Mouse (Mus musculus) heart, embryonic 11.5 days (tissue): ENCODE data around the gene Spata3. TPM values are rescaled to one million over a fixed set of nuclear protein-coding genes. Genes with fewer than 3 reads are reported as not detected.

Experiments
- ATAC-seq: fragments of 200-750 bp; cut with Nextera tagmentation; replicated peaks from 2 replicates; pipeline ENCODE4 v1.8.0; 2017; ENCODE audit warnings: moderate library complexity; ENCODE audit not compliant: insufficient number of reproducible peaks, low FRiP score, low TSS enrichment
- H3K27ac ChIP-seq: fragments of 300-500 bp; sonication (generic); 2 replicates; pipeline ENCODE4 v1.5.1; 2014; ENCODE audit warnings: mild to moderate bottlenecking, low read depth, low read length
- H3K27me3 ChIP-seq: fragments of 300-500 bp; sonication (generic); 2 replicates; pipeline ENCODE4 v1.6.1; 2014; ENCODE audit warnings: mild to moderate bottlenecking, low read length, mixed read lengths; ENCODE audit not compliant: control insufficient read depth, insufficient read depth
- H3K36me3 ChIP-seq: fragments of 300-500 bp; sonication (generic); 2 replicates; pipeline ENCODE4 v1.6.1; 2014; ENCODE audit warnings: mild to moderate bottlenecking, low read length, moderate library complexity, mixed read lengths; ENCODE audit not compliant: control insufficient read depth, insufficient read depth
- H3K4me1 ChIP-seq: fragments of 300-500 bp; sonication (generic); 2 replicates; pipeline ENCODE4 v1.6.1; 2014; ENCODE audit warnings: low read length; ENCODE audit not compliant: control insufficient read depth, insufficient read depth
- H3K4me2 ChIP-seq: fragments of 300-500 bp; sonication (generic); 2 replicates; pipeline ENCODE4 v1.6.1; 2014; ENCODE audit warnings: mild to moderate bottlenecking, moderate library complexity
- H3K4me3 ChIP-seq: fragments of 300-500 bp; sonication (generic); 2 replicates; pipeline ENCODE4 v1.5.1; 2014; ENCODE audit warnings: low read depth, low read length
- H3K9ac ChIP-seq: fragments of 300-500 bp; sonication (generic); 2 replicates; pipeline ENCODE4 v1.6.1; 2014; ENCODE audit warnings: mild to moderate bottlenecking, low read depth, low read length, moderate library complexity
- H3K9me3 ChIP-seq: fragments of 300-500 bp; sonication (generic); replicated peaks from 2 replicates; pipeline ENCODE4 v1.6.1; 2016; ENCODE audit warnings: low read length; ENCODE audit not compliant: control insufficient read depth
- WGBS: fragments of 180-500 bp; shearing (Covaris S2); extraction: QIAGEN DNeasy Blood & Tissue Kit; methylation state at CpG from one replicate; pipeline ENCODE4 v1.1.7; 2014; ENCODE audit not compliant: insufficient replicate concordance; 5-methylcytosine and 5-hydroxymethylcytosine counted together
- polyA plus RNA-seq: library from polyadenylated mRNA; unstranded; fragments of >200 nt; fragmentation: Nextera tagmentation; extraction: Ambion mirVana; gene quantifications from 2 replicates; pipeline ENCODE4 v1.2.1, GENCODE M21; 2014

Spata3 gene
- polyA plus RNA-seq: not detected in 2 replicates

- 82% methylated on average over 8 of the region's 8 CpGs for WGBS
- Histone ChIP-seq H3K27me3 (peaks cover 30% of the 10 kb centered on the region), H3K9ac (no peak within 1 kb of the TSS)
Observed at GRCm38 (mm10) chr1:86016516-86016915, at the start of gene Spata3. Gene Spata3, plus strand, starts transcription at chr1:86016816.

GRCm38 (mm10) chr1:85969081-85969480 lies 47.5 kb upstream of the Spata3 start:
- 58% methylated on average over 1 of the region's 1 CpGs for WGBS
- Histone ChIP-seq H3K36me3 (no peaks in the 10 kb centered on the region), H3K9ac (no peak overlapping the region), H3K4me3 (no peak overlapping the region), H3K27me3 (no peaks in the 10 kb centered on the region), H3K9me3 (no peaks in the 10 kb centered on the region), H3K27ac (no peak overlapping the region), H3K4me2 (no peak overlapping the region), H3K4me1 (no peaks in the 10 kb centered on the region)
- no peak for ATAC-seq

More at GRCm38 (mm10) chr1:86016516-86016915, at the start of gene Spata3:
- Histone ChIP-seq H3K36me3 (no peaks in the 10 kb centered on the region), H3K27ac (no peak within 1 kb of the TSS), H3K4me2 (no peak within 1 kb of the TSS), H3K9me3 (0 out of 2 replicates have a peak, but pooled peaks cover 1% of the 10 kb centered on the region), H3K4me3 (no peak within 1 kb of the TSS), H3K4me1 (0 out of 2 replicates have a peak, but pooled peaks cover 4% of the 10 kb centered on the region)
- ATAC-seq: no peak

GRCm38 (mm10) chr1:85969519-85969918 lies 47.1 kb upstream of the Spata3 start:
- no peak for ATAC-seq
- Histone ChIP-seq H3K4me2 (no peak overlapping the region), H3K9me3 (no peaks in the 10 kb centered on the region), H3K9ac (no peak overlapping the region), H3K4me3 (no peak overlapping the region), H3K36me3 (no peaks in the 10 kb centered on the region), H3K27ac (no peak overlapping the region), H3K27me3 (no peaks in the 10 kb centered on the region), H3K4me1 (no peaks in the 10 kb centered on the region)
- 77% methylated on average over 1 of the region's 1 CpGs for WGBS

GRCm38 (mm10) chr1:85971070-85971469 lies 45.5 kb upstream of the Spata3 start:
- H3K36me3 ChIP-seq: no peaks in the 10 kb centered on the region
- H3K27me3 ChIP-seq: no peaks in the 10 kb centered on the region
- H3K4me2 ChIP-seq: no peak overlapping the region
- H3K4me1 ChIP-seq: no peaks in the 10 kb centered on the region
- no peak overlapping the region for H3K27ac ChIP-seq
- no peaks in the 10 kb centered on the region for H3K9me3 ChIP-seq
- no peak for ATAC-seq
- no peak overlapping the region for H3K4me3 ChIP-seq
- WGBS: 89% methylated on average over 3 of the region's 3 CpGs
- no peak overlapping the region for H3K9ac ChIP-seq

- no peak for ATAC-seq
- Histone ChIP-seq H3K9me3 (no peaks in the 10 kb centered on the region), H3K4me3 (no peak overlapping the region), H3K27ac (no peak overlapping the region), H3K4me2 (no peak overlapping the region), H3K36me3 (no peaks in the 10 kb centered on the region), H3K4me1 (no peaks in the 10 kb centered on the region), H3K27me3 (no peaks in the 10 kb centered on the region), H3K9ac (no peak overlapping the region)
- WGBS: 62% methylated on average over 3 of the region's 3 CpGs
Observed at GRCm38 (mm10) chr1:85972341-85972740, 44.3 kb upstream of the Spata3 start.

- H3K9ac ChIP-seq: no peak overlapping the region
- H3K4me2 ChIP-seq: no peak overlapping the region
- H3K4me1 ChIP-seq: no peaks in the 10 kb centered on the region
- H3K9me3 ChIP-seq: no peaks in the 10 kb centered on the region
- WGBS: 78% methylated on average over 2 of the region's 2 CpGs
- no peaks in the 10 kb centered on the region for H3K36me3 ChIP-seq
- H3K27ac ChIP-seq: no peak overlapping the region
- no peak for ATAC-seq
- no peak overlapping the region for H3K4me3 ChIP-seq
- H3K27me3 ChIP-seq: no peaks in the 10 kb centered on the region
Observed at GRCm38 (mm10) chr1:85973468-85973877, 43.1 kb upstream of the Spata3 start.

- no peak overlapping the region for H3K4me2 ChIP-seq
- H3K9me3 ChIP-seq: no peaks in the 10 kb centered on the region
- no peak overlapping the region for H3K9ac ChIP-seq
- H3K4me1 ChIP-seq: no peaks in the 10 kb centered on the region
- ATAC-seq: no peak
- H3K36me3 ChIP-seq: no peaks in the 10 kb centered on the region
- H3K27me3 ChIP-seq: no peaks in the 10 kb centered on the region
- H3K27ac ChIP-seq: no peak overlapping the region
- H3K4me3 ChIP-seq: no peak overlapping the region
- 72% methylated on average over 3 of the region's 3 CpGs for WGBS
Observed at GRCm38 (mm10) chr1:85977709-85978108, 38.9 kb upstream of the Spata3 start.

- no peak for ATAC-seq
- Histone ChIP-seq H3K9me3 (no peaks in the 10 kb centered on the region), H3K4me3 (no peak overlapping the region), H3K4me1 (no peaks in the 10 kb centered on the region), H3K27me3 (no peaks in the 10 kb centered on the region), H3K4me2 (no peak overlapping the region), H3K36me3 (no peaks in the 10 kb centered on the region), H3K27ac (no peak overlapping the region), H3K9ac (no peak overlapping the region)
- WGBS: 41% methylated on average over 7 of the region's 7 CpGs
Observed at GRCm38 (mm10) chr1:85981738-85982357, 34.8 kb upstream of the Spata3 start.

GRCm38 (mm10) chr1:85985784-85986183 lies 30.8 kb upstream of the Spata3 start:
- WGBS: 75% methylated on average over 3 of the region's 3 CpGs
- H3K36me3 ChIP-seq: no peaks in the 10 kb centered on the region
- no peak overlapping the region for H3K4me2 ChIP-seq
- H3K4me3 ChIP-seq: no peak overlapping the region
- ATAC-seq: no peak
- no peak overlapping the region for H3K27ac ChIP-seq
- no peaks in the 10 kb centered on the region for H3K9me3 ChIP-seq
- H3K27me3 ChIP-seq: no peaks in the 10 kb centered on the region
- H3K4me1 ChIP-seq: no peaks in the 10 kb centered on the region
- H3K9ac ChIP-seq: no peak overlapping the region
